Mouse (Mus musculus) intestine, postnatal 0 days (tissue): ENCODE measurements around the gene Smpd3. TPM values are rescaled to one million over a fixed set of nuclear protein-coding genes. Genes with fewer than 3 reads are reported as not detected.

Source experiments
- ATAC-seq: fragments of 200-750 bp; cut with Nextera tagmentation; 2 replicates; pipeline ENCODE4 v1.8.0; 2017; ENCODE audit warnings: mild to moderate bottlenecking, moderate TSS enrichment, moderate library complexity
- H3K27ac ChIP-seq: fragments of 300-500 bp; sonication (generic); 2 replicates; pipeline ENCODE4 v1.5.1; 2014; ENCODE audit warnings: mild to moderate bottlenecking, low read depth, low read length, moderate library complexity
- H3K27me3 ChIP-seq: fragments of 300-500 bp; sonication (generic); replicated peaks from 2 replicates; pipeline ENCODE4 v1.6.1; 2014; ENCODE audit warnings: low read length, mixed read lengths; ENCODE audit not compliant: control insufficient read depth, insufficient read depth
- H3K36me3 ChIP-seq: fragments of 300-500 bp; sonication (generic); 2 replicates; pipeline ENCODE4 v1.6.1; 2014; ENCODE audit warnings: mild to moderate bottlenecking, moderate library complexity; ENCODE audit not compliant: control insufficient read depth, insufficient read depth
- H3K4me1 ChIP-seq: fragments of 300-500 bp; sonication (generic); replicated peaks from 2 replicates; pipeline ENCODE4 v1.6.1; 2014; ENCODE audit warnings: antibody characterized with exemption, low read length, mixed read lengths; ENCODE audit not compliant: control insufficient read depth, insufficient read depth
- H3K4me2 ChIP-seq: fragments of 300-500 bp; sonication (generic); replicated peaks from 2 replicates; pipeline ENCODE4 v1.6.1; 2014; ENCODE audit warnings: low read depth, mild to moderate bottlenecking, moderate library complexity
- H3K4me3 ChIP-seq: fragments of 300-500 bp; sonication (generic); 2 replicates; pipeline ENCODE4 v1.5.1; 2014; ENCODE audit warnings: low read depth, low read length
- H3K9ac ChIP-seq: fragments of 300-500 bp; sonication (generic); 2 replicates; pipeline ENCODE4 v1.6.1; 2014; ENCODE audit warnings: mild to moderate bottlenecking, low read depth, low read length
- H3K9me3 ChIP-seq: fragments of 300-500 bp; sonication (generic); 2 replicates; pipeline ENCODE4 v1.6.1; 2016; ENCODE audit warnings: mixed run types; ENCODE audit not compliant: control insufficient read depth
- CTCF ChIP-seq: sonication (generic); IDR thresholded peaks from 2 replicates; pipeline ENCODE4 v1.5.1; 2016; ENCODE audit warnings: low read depth, mild to moderate bottlenecking, control low read depth, antibody characterized with exemption, moderate library complexity
- WGBS: fragments of 180-500 bp; shearing (Covaris S2); extraction: QIAGEN DNeasy Blood & Tissue Kit; methylation state at CpG from one replicate; pipeline ENCODE4 v1.1.7; 2014; 5-methylcytosine and 5-hydroxymethylcytosine counted together
- polyA plus RNA-seq: library from polyadenylated mRNA; unstranded; fragments of >200 nt; fragmentation: Nextera tagmentation; extraction: Ambion mirVana; gene quantifications from 2 replicates; pipeline ENCODE4 v1.2.1, GENCODE M21; 2015

The Smpd3 gene
- polyA plus RNA-seq, 1 experiment from 2014 or later = 10.6 TPM

- no peak for TF ChIP-seq CTCF
- Histone ChIP-seq H3K9me3 (no peaks in the 10 kb centered on the region), H3K4me3 (no peak overlapping the region), H3K9ac (no peak overlapping the region), H3K36me3 (no peaks in the 10 kb centered on the region), H3K27ac (no peak overlapping the region; the same call in 1 of the 2 replicates), H3K4me2 (no peak overlapping the region), H3K4me1 (no peaks in the 10 kb centered on the region), H3K27me3 (no peaks in the 10 kb centered on the region)
- ATAC-seq = 0 out of 2 replicates have a peak, but pooled peaks have one; percentile 16
- 57% methylated on average over 5 of the region's 5 CpGs for WGBS
Measured at GRCm38 (mm10) chr8:106276709-106277317, 61.0 kb downstream of the Smpd3 start.

- no peaks in the 10 kb centered on the region for H3K27me3 ChIP-seq
- no peak overlapping the region for H3K4me3 ChIP-seq
- H3K4me1 ChIP-seq = no peaks in the 10 kb centered on the region
- H3K9me3 ChIP-seq = no peaks in the 10 kb centered on the region
- ATAC-seq = no peak
- no peak overlapping the region for H3K27ac ChIP-seq
- no peak overlapping the region for H3K4me2 ChIP-seq
- no peaks in the 10 kb centered on the region for H3K36me3 ChIP-seq
- no peak overlapping the region for H3K9ac ChIP-seq
- TF ChIP-seq CTCF = no peak
- WGBS = 88% methylated on average over 3 of the region's 3 CpGs
Measured at GRCm38 (mm10) chr8:106273468-106273867, 64.3 kb downstream of the Smpd3 start.

- WGBS = 67% methylated on average over 4 of the region's 4 CpGs
- TF ChIP-seq CTCF = no peak
- H3K27ac ChIP-seq = no peak overlapping the region
Measured at GRCm38 (mm10) chr8:106271378-106271777, 66.4 kb downstream of the Smpd3 start.

GRCm38 (mm10) chr8:106270804-106271203, 67.0 kb downstream of the Smpd3 start:
- no peaks in the 10 kb centered on the region for H3K27me3 ChIP-seq
- H3K4me1 ChIP-seq = no peaks in the 10 kb centered on the region
- no peak overlapping the region for H3K9ac ChIP-seq
- no peak overlapping the region for H3K4me3 ChIP-seq
- TF ChIP-seq CTCF = no peak
- H3K9me3 ChIP-seq = no peaks in the 10 kb centered on the region
- ATAC-seq = no peak
- no peak overlapping the region for H3K4me2 ChIP-seq
- no peaks in the 10 kb centered on the region for H3K36me3 ChIP-seq
- H3K27ac ChIP-seq = no peak overlapping the region
- 53% methylated on average over 5 of the region's 5 CpGs for WGBS

More at GRCm38 (mm10) chr8:106271378-106271777, 66.4 kb downstream of the Smpd3 start:
- Histone ChIP-seq H3K9me3 (no peaks in the 10 kb centered on the region), H3K36me3 (no peaks in the 10 kb centered on the region), H3K4me2 (no peak overlapping the region), H3K4me1 (no peaks in the 10 kb centered on the region), H3K4me3 (no peak overlapping the region), H3K27me3 (no peaks in the 10 kb centered on the region), H3K9ac (no peak overlapping the region)
- no peak for ATAC-seq

GRCm38 (mm10) chr8:106268710-106269346, 69.0 kb downstream of the Smpd3 start:
- 32% methylated on average over 5 of the region's 5 CpGs for WGBS
- Histone ChIP-seq H3K36me3 (no peaks in the 10 kb centered on the region; the same call in 1 of the 2 replicates), H3K9me3 (no peaks in the 10 kb centered on the region), H3K27ac (peak overlapping the region; percentile 75), H3K27me3 (no peaks in the 10 kb centered on the region), H3K4me1 (no peaks in the 10 kb centered on the region), H3K4me3 (no peak overlapping the region), H3K4me2 (0 out of 2 replicates have a peak overlapping the region, but pooled peaks have one; percentile 13), H3K9ac (no peak overlapping the region)
- peak; percentile 98 for ATAC-seq
- no peak for TF ChIP-seq CTCF

GRCm38 (mm10) chr8:106265398-106265797, 72.4 kb downstream of the Smpd3 start:
- H3K4me2 ChIP-seq = no peak overlapping the region
- H3K4me1 ChIP-seq = no peaks in the 10 kb centered on the region
- ATAC-seq = no peak
- TF ChIP-seq CTCF = no peak
- 87% methylated on average over 17 of the region's 17 CpGs for WGBS
- H3K4me3 ChIP-seq = no peak overlapping the region
- H3K27ac ChIP-seq = no peak overlapping the region
- H3K27me3 ChIP-seq = no peaks in the 10 kb centered on the region
- no peaks in the 10 kb centered on the region for H3K9me3 ChIP-seq
- peaks cover 13% of the 10 kb centered on the region for H3K36me3 ChIP-seq
- no peak overlapping the region for H3K9ac ChIP-seq
